Mouse (Mus musculus) gastrocnemius, adult 2 months (tissue): ENCODE measurements at regions not wholly inside any gene's neighbourhood (a gene's known extent, or its start where the extent isn't known, plus 50 kb on each side); places are given as distances from the start of the nearest gene placed in this dataset.
A peak's percentile ranks its signal among the peaks of the same experiment; 100 is the strongest.
"Not testable (repeated sequence)": the region's sequence is repeated elsewhere in the genome, so short reads cannot be mapped to it uniquely, and the experiment has no call there.

ENCODE experiments used
- DNase-seq: peaks from one replicate; pipeline ENCODE4 v3.0.0; 2022
- H3K27ac ChIP-seq: fragments of 200-600 bp; 2 replicates; pipeline ENCODE4 v1.8.1; 2022; ENCODE audit warnings: mild to moderate bottlenecking
- H3K4me3 ChIP-seq: fragments of 200-600 bp; 2 replicates; pipeline ENCODE4 v1.8.1; 2022; ENCODE audit warnings: mild to moderate bottlenecking, moderate library complexity
- CTCF ChIP-seq: fragments of 200-600 bp; IDR thresholded peaks from 2 replicates; pipeline ENCODE4 v1.8.1; 2022; ENCODE audit warnings: antibody characterized with exemption, mild to moderate bottlenecking, moderate library complexity
- intact Hi-C: fragments of 180-260 bp; cut with DNase I; formaldehyde crosslinking; loops from one replicate; pipeline ENCODE4 v1.15.1; 2025

DNA sequence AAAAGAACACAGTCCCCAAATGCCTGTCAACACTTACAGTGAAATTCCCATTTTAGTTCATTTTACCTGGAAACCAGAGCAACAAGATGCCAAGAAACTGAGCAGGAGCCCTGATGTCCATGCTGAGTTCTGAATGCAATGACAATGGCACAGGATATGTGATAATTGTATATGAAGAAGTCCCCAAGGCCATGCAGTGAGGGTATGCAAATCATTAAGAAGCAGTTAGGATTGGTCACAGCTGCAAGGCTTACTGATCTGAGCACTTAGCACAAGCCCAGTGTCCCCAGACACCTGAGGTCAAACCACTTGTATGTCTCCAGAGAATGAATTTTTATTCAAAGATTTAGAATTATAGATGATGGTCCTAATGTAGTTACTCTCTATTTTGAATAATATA is 419.0 kb upstream of the Tacstd2 start:
- H3K4me3 ChIP-seq, intact Hi-C loops, DNase-seq, H3K27ac ChIP-seq: not testable (repeated sequence)

DNA sequence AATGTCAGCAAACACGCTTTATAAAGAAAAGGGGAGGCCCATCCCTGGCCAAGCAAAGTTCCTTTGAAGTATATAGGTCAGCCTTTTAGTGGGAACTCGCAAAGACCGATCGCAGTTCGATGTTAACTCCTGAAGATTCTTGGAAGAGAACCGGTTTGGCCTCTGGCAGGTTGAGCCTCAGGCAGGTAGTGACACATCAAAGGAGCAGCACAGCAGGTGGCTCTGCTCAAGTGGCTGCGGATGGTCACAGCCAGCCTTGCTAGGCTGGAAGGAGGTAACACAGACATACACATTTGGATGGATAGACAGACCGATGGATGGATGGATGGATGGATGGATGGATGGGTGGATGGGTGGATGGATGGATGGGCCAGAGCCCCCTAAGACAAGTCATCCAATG is 395.9 kb upstream of the Tacstd2 start:
- DNase-seq, intact Hi-C loops, H3K27ac ChIP-seq, H3K4me3 ChIP-seq: not testable (repeated sequence)

DNA sequence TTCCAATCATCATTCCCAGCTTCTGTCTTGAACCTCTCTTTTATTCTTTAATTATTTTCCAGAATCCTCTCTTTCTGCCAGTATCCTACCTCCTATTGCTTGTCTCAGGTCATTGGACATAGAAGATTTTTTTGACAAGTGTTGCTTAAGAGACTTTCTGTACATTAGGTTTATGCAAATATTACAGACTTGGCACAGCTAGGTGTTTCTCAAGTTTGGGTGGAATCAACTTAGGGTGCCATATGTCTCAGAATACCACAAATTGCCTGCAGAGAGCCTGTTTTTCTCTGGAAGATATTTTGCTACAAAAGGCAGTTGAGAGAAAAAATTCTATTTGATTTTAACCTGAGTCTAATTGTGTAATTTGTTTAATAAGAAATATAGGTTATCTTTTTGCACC is 386.9 kb upstream of the Tacstd2 start:
- intact Hi-C loops: no loop called here
- TF ChIP-seq CTCF: no peak

DNA sequence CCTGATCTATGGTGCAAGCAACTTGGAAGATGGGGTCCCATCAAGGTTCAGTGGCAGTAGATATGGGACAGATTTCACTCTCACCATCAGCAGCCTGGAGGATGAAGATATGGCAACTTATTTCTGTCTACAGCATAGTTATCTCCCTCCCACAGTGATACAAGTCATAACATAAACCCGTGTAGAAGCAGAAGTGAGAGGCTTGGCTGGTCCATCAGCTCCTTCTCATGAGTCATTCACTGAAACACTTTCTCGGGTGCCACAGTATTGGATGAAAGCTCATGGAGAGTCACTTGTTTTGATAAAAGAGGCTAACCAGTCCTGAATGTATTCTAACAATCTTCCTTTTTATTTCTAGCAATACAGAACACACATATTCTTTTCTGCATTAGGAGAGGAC is 378.3 kb upstream of the Tacstd2 start:
- intact Hi-C loops: no loop called here
- no peak for TF ChIP-seq CTCF

More for the DNA sequence above, 386.9 kb upstream of the Tacstd2 start:
- Histone ChIP-seq H3K27ac (no peak overlapping the region), H3K4me3 (no peak overlapping the region)
- no peak for DNase-seq

DNA sequence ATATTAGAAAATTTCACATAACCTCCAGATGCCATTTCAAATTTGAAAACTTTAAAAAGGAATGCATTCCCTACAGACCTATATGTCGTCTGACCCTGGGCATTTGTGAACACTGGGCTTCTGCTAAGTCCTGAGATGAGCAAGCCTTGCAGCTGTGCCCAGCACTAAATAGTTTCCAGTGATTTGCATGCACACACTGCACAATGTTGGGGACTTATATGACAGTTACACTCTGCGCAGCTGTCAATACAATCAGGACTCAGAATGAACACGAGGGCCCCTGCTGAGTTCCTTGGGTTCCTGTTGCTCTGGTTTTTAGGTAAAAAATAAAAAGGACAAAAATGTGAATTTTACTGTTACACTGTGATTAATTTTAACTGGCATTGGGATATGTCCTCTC is 377.7 kb upstream of the Tacstd2 start:
- intact Hi-C loops: no loop called here
- TF ChIP-seq CTCF: no peak
- no peak overlapping the region for H3K4me3 ChIP-seq
- H3K27ac ChIP-seq: no peak overlapping the region
- DNase-seq: no peak

More for the DNA sequence above, 378.3 kb upstream of the Tacstd2 start:
- Histone ChIP-seq H3K27ac (no peak overlapping the region), H3K4me3 (no peak overlapping the region)
- no peak for DNase-seq

DNA sequence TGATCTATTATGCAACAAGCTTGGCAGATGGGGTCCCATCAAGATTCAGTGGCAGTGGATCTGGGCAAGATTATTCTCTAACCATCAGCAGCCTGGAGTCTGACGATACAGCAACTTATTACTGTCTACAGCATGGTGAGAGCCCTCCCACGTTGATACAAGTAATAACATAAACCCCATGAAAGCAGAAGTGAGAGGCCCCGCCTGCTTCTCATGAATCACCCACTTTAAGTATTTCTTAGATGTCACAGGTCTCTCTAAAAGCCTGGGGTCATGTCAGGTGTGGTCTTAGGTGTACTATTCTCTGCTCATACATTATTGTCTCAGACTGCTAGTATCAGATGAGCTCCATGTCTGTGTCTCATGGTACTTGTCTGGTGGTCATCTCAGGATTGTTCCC is 360.9 kb upstream of the Tacstd2 start:
- DNase-seq: no peak
- Histone ChIP-seq H3K4me3 (no peak overlapping the region), H3K27ac (no peak overlapping the region)
- no peak for TF ChIP-seq CTCF
- intact Hi-C loops: no loop called here

DNA sequence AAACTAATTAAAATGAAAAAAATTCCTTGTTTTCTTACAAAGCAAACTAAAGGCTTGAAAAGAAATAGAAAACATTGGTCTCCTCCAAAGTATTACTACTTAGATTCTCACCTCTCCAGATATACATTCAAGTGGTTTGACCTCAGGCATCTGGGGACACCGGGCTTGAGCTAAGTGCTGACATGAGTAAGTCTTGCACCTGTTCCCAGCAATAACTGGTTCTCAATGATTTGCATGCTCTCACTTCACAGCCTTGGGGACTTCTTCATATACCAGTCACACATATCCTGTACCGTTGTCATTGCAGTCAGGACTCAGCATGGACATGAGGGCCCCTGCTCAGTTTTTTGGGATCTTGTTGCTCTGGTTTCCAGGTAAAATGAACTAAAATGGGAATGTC is 360.3 kb upstream of the Tacstd2 start:
- no peak for DNase-seq
- TF ChIP-seq CTCF: no peak
- Histone ChIP-seq H3K27ac (no peak overlapping the region), H3K4me3 (no peak overlapping the region)
- intact Hi-C loops: no loop called here

DNA sequence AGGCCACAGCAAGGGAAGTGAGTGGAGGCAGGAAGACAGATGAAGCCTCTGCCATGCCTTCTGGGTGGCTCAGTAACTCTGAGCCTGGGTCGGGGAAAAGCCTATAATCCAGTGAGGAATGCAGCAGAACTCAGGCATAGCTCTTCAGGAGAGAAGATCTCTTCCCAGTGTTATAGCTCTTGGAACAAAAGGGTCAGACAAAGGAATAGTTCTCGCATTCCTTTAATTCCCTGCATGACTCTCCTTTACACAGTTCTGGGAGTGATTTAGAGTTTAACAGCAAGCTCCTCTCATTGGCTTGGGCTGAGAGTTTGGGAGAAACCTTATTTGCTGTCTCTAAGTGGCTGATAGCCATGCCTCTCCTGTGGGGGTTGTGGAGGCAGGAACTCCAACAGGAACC is 352.0 kb upstream of the Tacstd2 start:
- no peak for TF ChIP-seq CTCF
- intact Hi-C loops: no loop called here
- no peak overlapping the region for H3K4me3 ChIP-seq

DNA sequence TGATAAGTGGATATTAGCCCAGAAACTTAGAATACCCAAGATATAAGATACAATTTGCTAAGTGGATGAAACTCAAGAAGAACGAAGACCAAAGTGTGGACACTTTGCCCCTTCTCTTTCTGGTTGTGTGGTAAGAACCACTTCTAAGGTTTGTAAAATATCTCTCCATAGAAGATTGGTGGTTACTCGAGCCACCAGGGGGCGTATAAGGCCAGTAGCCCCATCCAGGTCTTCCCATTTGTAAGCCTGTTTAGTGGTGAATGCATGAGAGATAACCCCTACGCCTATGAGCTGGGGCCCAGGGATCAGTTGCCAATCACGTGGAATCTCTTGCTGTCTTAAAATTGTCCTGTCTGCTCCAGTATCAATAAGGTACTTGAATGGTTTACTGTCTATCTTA is 349.3 kb upstream of the Tacstd2 start:
- no peak overlapping the region for H3K4me3 ChIP-seq
- TF ChIP-seq CTCF: no peak
- H3K27ac ChIP-seq: no peak overlapping the region
- no peak for DNase-seq
- intact Hi-C loops: no loop called here

More for the DNA sequence above, 352.0 kb upstream of the Tacstd2 start:
- no peak for DNase-seq
- no peak overlapping the region for H3K27ac ChIP-seq

DNA sequence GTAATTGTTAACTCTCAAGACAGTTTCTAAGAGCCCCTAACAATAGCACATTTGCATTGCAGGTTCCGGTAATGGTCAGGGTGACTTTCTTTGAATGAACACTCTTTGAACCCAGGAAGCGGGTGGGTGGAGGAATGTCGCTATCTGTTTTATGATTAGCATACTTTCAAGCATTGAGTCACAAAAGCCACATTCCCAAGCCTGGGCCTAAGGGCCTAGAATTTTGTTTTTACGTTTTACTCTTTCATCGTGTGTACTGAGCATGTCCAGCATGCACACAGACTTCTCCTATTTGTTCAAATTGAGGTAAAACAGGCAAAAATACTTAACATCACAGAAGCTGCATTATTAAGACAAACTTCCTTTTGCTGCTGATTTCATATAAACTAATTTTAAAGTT is 345.9 kb upstream of the Tacstd2 start:
- DNase-seq, H3K27ac ChIP-seq, intact Hi-C loops, H3K4me3 ChIP-seq: not testable (repeated sequence)

DNA sequence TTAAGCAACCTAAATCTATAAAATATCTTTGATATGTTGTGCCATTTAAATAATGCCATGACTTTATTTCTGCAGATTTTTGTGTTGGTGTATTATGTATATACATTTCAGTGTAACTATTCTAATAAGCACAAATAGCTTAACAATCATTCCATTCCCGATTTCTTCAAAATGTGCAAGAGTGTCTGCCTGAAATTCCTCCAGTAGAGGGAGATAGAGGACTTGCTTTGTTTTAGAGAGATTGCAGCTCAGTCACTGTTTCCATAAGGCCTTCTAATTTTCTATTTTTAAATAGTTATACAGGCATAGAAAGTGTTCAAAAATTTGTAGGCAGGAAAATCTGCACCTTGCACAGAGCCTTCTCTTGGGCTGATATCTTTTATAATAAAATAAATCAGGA is 322.3 kb upstream of the Tacstd2 start:
- H3K4me3 ChIP-seq, intact Hi-C loops, H3K27ac ChIP-seq, DNase-seq: not testable (repeated sequence)

DNA sequence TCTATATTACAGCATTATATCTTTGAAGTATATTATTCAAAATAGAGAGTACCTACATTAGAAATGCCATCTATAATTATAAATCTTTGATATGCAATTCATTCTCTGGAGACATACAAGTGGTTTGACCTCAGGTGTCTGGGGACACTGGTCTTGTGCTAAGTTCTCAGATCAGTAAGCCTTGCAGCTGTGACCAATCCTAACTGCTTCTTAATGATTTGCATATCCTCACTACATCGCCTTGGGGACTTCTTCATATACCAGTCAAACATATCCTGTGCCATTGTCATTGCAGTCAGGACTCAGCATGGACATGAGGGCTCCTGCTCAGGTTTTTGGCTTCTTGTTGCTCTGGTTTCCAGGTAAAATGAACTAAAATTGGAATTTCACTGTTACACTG is 303.9 kb upstream of the Tacstd2 start:
- H3K27ac ChIP-seq, intact Hi-C loops, H3K4me3 ChIP-seq, DNase-seq: not testable (repeated sequence)

DNA sequence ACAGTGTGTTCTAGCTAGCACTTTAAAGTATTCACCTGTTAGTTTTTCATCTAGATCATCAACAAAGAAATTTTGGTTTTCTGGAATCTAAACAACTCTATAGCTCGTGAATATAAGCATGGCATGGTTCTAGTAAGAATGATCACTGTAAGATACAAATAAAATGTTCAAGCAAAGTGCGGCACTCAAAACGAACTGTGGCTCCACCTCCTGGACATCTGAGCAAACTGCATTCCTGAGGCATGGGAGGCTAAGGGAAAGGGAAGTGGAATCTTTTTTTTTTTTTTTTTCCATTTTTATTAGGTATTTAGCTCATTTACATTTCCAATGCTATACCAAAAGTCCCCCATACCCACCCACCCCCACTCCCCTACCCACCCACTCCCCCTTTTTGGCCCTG is 276.9 kb upstream of the Tacstd2 start:
- H3K4me3 ChIP-seq, DNase-seq, intact Hi-C loops, H3K27ac ChIP-seq: not testable (repeated sequence)
- peak; percentile 37 for TF ChIP-seq CTCF

DNA sequence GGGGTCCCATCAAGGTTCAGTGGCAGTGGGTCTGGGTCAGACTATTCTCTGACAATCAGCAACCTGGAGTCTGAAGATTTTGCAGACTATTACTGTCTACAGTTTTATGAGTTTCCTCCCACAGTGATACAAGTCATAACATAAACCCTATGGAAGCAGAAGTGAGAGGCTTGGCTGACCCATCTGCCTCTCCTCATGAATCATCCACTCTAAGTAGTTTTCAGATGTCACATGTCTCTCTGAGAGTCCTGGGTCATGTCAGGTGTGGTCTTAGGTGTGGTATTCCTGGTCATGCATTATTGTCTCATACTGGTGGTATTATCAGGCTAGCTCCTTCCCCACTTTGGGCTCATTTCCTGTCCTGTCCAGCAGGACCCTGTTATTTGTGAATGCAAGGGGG is 255.8 kb upstream of the Tacstd2 start:
- Histone ChIP-seq H3K4me3 (no peak overlapping the region), H3K27ac (no peak overlapping the region)
- TF ChIP-seq CTCF: no peak
- no peak for DNase-seq
- intact Hi-C loops: no loop called here

DNA sequence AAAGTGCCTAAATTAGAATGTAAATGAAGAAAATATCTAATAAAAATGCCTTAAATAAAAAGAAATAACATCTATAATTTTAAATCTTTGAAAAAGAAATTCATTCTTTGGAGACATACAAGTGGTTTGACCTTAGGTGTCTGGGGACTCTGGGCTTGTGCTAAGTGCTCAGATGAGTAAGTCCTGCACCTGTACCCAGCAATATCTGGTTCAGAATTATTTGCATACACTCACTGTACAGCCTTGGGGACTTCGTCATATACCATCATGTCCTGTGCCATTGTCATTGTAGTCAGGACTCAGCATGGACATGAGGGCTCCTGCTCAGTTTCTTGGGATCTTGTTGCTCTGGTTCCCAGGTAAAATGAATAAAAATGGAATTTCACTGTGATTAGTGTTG is 255.1 kb upstream of the Tacstd2 start:
- no peak for TF ChIP-seq CTCF
- intact Hi-C loops: no loop called here
- no peak overlapping the region for H3K4me3 ChIP-seq

More for the DNA sequence above, 255.1 kb upstream of the Tacstd2 start:
- no peak for DNase-seq
- no peak overlapping the region for H3K27ac ChIP-seq
